Mouse (Mus musculus) midbrain, embryonic 16.5 days (tissue): ENCODE results near the gene Nlrp6. TPM values are rescaled to one million over a fixed set of nuclear protein-coding genes. Genes with fewer than 3 reads are reported as not detected.

Source experiments
- ATAC-seq: fragments of 200-750 bp; cut with Nextera tagmentation; 2 replicates; pipeline ENCODE4 v1.8.0; 2017; ENCODE audit warnings: moderate TSS enrichment
- H3K27ac ChIP-seq: fragments of 300-500 bp; sonication (generic); 2 replicates; pipeline ENCODE4 v1.5.1; 2014; ENCODE audit warnings: mild to moderate bottlenecking, low read length, mixed read lengths
- H3K27me3 ChIP-seq: fragments of 300-500 bp; sonication (generic); 2 replicates; pipeline ENCODE4 v1.6.1; 2014; ENCODE audit warnings: low read depth, low read length, mixed read lengths; ENCODE audit not compliant: control insufficient read depth, insufficient read depth
- H3K36me3 ChIP-seq: fragments of 300-500 bp; sonication (generic); 2 replicates; pipeline ENCODE4 v1.6.1; 2014; ENCODE audit warnings: mild to moderate bottlenecking, low read length, moderate library complexity, mixed read lengths; ENCODE audit not compliant: control insufficient read depth, insufficient read depth
- H3K4me1 ChIP-seq: fragments of 300-500 bp; sonication (generic); 2 replicates; pipeline ENCODE4 v1.6.1; 2014; ENCODE audit warnings: mild to moderate bottlenecking, low read length, mixed read lengths; ENCODE audit not compliant: control insufficient read depth, insufficient read depth
- H3K4me2 ChIP-seq: fragments of 300-500 bp; sonication (generic); 2 replicates; pipeline ENCODE4 v1.6.1; 2014; ENCODE audit warnings: mild to moderate bottlenecking, low read length, mixed read lengths
- H3K4me3 ChIP-seq: fragments of 300-500 bp; sonication (generic); 2 replicates; pipeline ENCODE4 v1.5.1; 2014; ENCODE audit warnings: low read depth, mild to moderate bottlenecking, low read length, moderate library complexity, mixed read lengths
- H3K9ac ChIP-seq: fragments of 300-500 bp; sonication (generic); 2 replicates; pipeline ENCODE4 v1.6.1; 2014; ENCODE audit warnings: low read depth, low read length, mixed read lengths
- H3K9me3 ChIP-seq: fragments of 300-500 bp; sonication (generic); replicated peaks from 2 replicates; pipeline ENCODE4 v1.6.1; 2014; ENCODE audit warnings: mild to moderate bottlenecking, low read length, mixed read lengths; ENCODE audit not compliant: control insufficient read depth, poor library complexity, severe bottlenecking
- WGBS: fragments of 180-500 bp; shearing (Covaris S2); extraction: QIAGEN DNeasy Blood & Tissue Kit; methylation state at CpG from one replicate; pipeline ENCODE4 v1.1.7; 2014; 5-methylcytosine and 5-hydroxymethylcytosine counted together
- polyA plus RNA-seq: library from polyadenylated mRNA; unstranded; fragments of >200 nt; fragmentation: Nextera tagmentation; extraction: Ambion mirVana; gene quantifications from 2 replicates; pipeline ENCODE4 v1.2.1, GENCODE M21; 2015

The Nlrp6 gene
- polyA plus RNA-seq, 1 experiment from 2014 or later, result 0.58 TPM

GRCm38 (mm10) chr7:140907131-140907530 lies 13.6 kb upstream of the Nlrp6 start:
- H3K36me3 ChIP-seq, result no peaks in the 10 kb centered on the region
- H3K4me2 ChIP-seq, result no peak overlapping the region
- H3K27ac ChIP-seq, result no peak overlapping the region
- no peak for ATAC-seq
- WGBS, result 86% methylated on average over 13 of the region's 13 CpGs
- H3K9ac ChIP-seq, result no peak overlapping the region
- no peak overlapping the region for H3K4me3 ChIP-seq
- no peaks in the 10 kb centered on the region for H3K9me3 ChIP-seq
- H3K4me1 ChIP-seq, result no peaks in the 10 kb centered on the region
- H3K27me3 ChIP-seq, result no peaks in the 10 kb centered on the region

GRCm38 (mm10) chr7:140907697-140908096 lies 13.0 kb upstream of the Nlrp6 start:
- H3K9ac ChIP-seq, result no peak overlapping the region
- 87% methylated on average over 7 of the region's 7 CpGs for WGBS
- H3K27ac ChIP-seq, result no peak overlapping the region
- no peaks in the 10 kb centered on the region for H3K4me1 ChIP-seq
- no peak for ATAC-seq
- no peak overlapping the region for H3K4me3 ChIP-seq
- no peaks in the 10 kb centered on the region for H3K36me3 ChIP-seq
- H3K4me2 ChIP-seq, result no peak overlapping the region
- no peaks in the 10 kb centered on the region for H3K9me3 ChIP-seq
- no peaks in the 10 kb centered on the region for H3K27me3 ChIP-seq

GRCm38 (mm10) chr7:140908181-140908580 lies 12.5 kb upstream of the Nlrp6 start:
- no peak overlapping the region for H3K27ac ChIP-seq
- H3K4me1 ChIP-seq, result no peaks in the 10 kb centered on the region
- ATAC-seq, result no peak
- H3K4me3 ChIP-seq, result no peak overlapping the region
- H3K9me3 ChIP-seq, result no peaks in the 10 kb centered on the region
- no peak overlapping the region for H3K9ac ChIP-seq
- no peaks in the 10 kb centered on the region for H3K27me3 ChIP-seq
- H3K36me3 ChIP-seq, result no peaks in the 10 kb centered on the region
- no peak overlapping the region for H3K4me2 ChIP-seq
- WGBS, result 54% methylated on average over 7 of the region's 7 CpGs

- H3K36me3 ChIP-seq, result no peaks in the 10 kb centered on the region
- peak overlapping the region; percentile 30 for H3K4me3 ChIP-seq
- no peaks in the 10 kb centered on the region for H3K4me1 ChIP-seq
- no peaks in the 10 kb centered on the region for H3K27me3 ChIP-seq
- no peak overlapping the region for H3K27ac ChIP-seq
- 3% methylated on average over 19 of the region's 19 CpGs for WGBS
- H3K4me2 ChIP-seq, result peak overlapping the region; percentile 61
- H3K9me3 ChIP-seq, result no peaks in the 10 kb centered on the region
- peak overlapping the region; percentile 25 for H3K9ac ChIP-seq
- peak; percentile 76 for ATAC-seq
These were observed 12.0 kb upstream of the Nlrp6 start for GRCm38 (mm10) chr7:140908634-140909107.

- Histone ChIP-seq H3K27ac (no peak overlapping the region), H3K36me3 (no peaks in the 10 kb centered on the region), H3K9me3 (no peaks in the 10 kb centered on the region), H3K9ac (no peak overlapping the region), H3K27me3 (no peaks in the 10 kb centered on the region), H3K4me1 (no peaks in the 10 kb centered on the region), H3K4me2 (no peak overlapping the region), H3K4me3 (no peak overlapping the region)
- WGBS, result 72% methylated on average over 3 of the region's 3 CpGs
- no peak for ATAC-seq
These were observed 8.4 kb upstream of the Nlrp6 start for GRCm38 (mm10) chr7:140912293-140912692.

- 86% methylated on average over 5 of the region's 5 CpGs for WGBS
These were observed 7.7 kb upstream of the Nlrp6 start for GRCm38 (mm10) chr7:140912846-140913482.

GRCm38 (mm10) chr7:140914031-140914690 lies 6.5 kb upstream of the Nlrp6 start:
- no peak for ATAC-seq
- WGBS, result 85% methylated on average over 8 of the region's 8 CpGs

More at GRCm38 (mm10) chr7:140912846-140913482, 7.7 kb upstream of the Nlrp6 start:
- H3K9ac ChIP-seq, result no peak overlapping the region
- H3K4me3 ChIP-seq, result no peak overlapping the region
- no peaks in the 10 kb centered on the region for H3K9me3 ChIP-seq
- no peaks in the 10 kb centered on the region for H3K4me1 ChIP-seq
- H3K4me2 ChIP-seq, result no peak overlapping the region
- no peak for ATAC-seq
- no peak overlapping the region for H3K27ac ChIP-seq
- H3K36me3 ChIP-seq, result no peaks in the 10 kb centered on the region
- no peaks in the 10 kb centered on the region for H3K27me3 ChIP-seq

GRCm38 (mm10) chr7:140919911-140920310 lies 791 bp upstream of the Nlrp6 start:
- Histone ChIP-seq H3K27ac (no peak overlapping the region), H3K4me2 (no peak overlapping the region), H3K9me3 (no peaks in the 10 kb centered on the region), H3K27me3 (peaks cover 51% of the 10 kb centered on the region), H3K4me1 (peaks cover 12% of the 10 kb centered on the region), H3K9ac (no peak overlapping the region), H3K4me3 (no peak overlapping the region), H3K36me3 (no peaks in the 10 kb centered on the region)
- ATAC-seq, result no peak
- 81% methylated on average over 4 of the region's 4 CpGs for WGBS

More at GRCm38 (mm10) chr7:140914031-140914690, 6.5 kb upstream of the Nlrp6 start:
- Histone ChIP-seq H3K27me3 (peaks cover 3% of the 10 kb centered on the region), H3K4me3 (no peak overlapping the region), H3K4me2 (no peak overlapping the region), H3K9me3 (no peaks in the 10 kb centered on the region), H3K36me3 (no peaks in the 10 kb centered on the region), H3K27ac (no peak overlapping the region), H3K9ac (no peak overlapping the region), H3K4me1 (no peaks in the 10 kb centered on the region)

GRCm38 (mm10) chr7:140921225-140921975 lies 698 bp downstream of the Nlrp6 start:
- H3K4me3 ChIP-seq, result no peak overlapping the region
- no peak overlapping the region for H3K9ac ChIP-seq
- H3K9me3 ChIP-seq, result no peaks in the 10 kb centered on the region
- H3K27ac ChIP-seq, result no peak overlapping the region
- H3K4me1 ChIP-seq, result peaks cover 12% of the 10 kb centered on the region
- H3K27me3 ChIP-seq, result peaks cover 55% of the 10 kb centered on the region
- 25% methylated on average over 22 of the region's 22 CpGs for WGBS
- peak overlapping the region; percentile 94; the same call in 1 of the 2 replicates for H3K4me2 ChIP-seq
- no peak for ATAC-seq
- no peaks in the 10 kb centered on the region for H3K36me3 ChIP-seq
